Mouse (Mus musculus): ENCODE results near the gene Psg27. TPM values are rescaled to one million over a fixed set of nuclear protein-coding genes. Genes with fewer than 3 reads are reported as not detected.
"Not testable (repeated sequence)": the region's sequence is repeated elsewhere in the genome, so short reads cannot be mapped to it uniquely, and the experiment has no call there.

Gene Psg27
- polyA plus RNA-seq (2016; fragmentation: Nextera tagmentation; extraction: Ambion mirVana): not detected in 2 replicates

DNA sequence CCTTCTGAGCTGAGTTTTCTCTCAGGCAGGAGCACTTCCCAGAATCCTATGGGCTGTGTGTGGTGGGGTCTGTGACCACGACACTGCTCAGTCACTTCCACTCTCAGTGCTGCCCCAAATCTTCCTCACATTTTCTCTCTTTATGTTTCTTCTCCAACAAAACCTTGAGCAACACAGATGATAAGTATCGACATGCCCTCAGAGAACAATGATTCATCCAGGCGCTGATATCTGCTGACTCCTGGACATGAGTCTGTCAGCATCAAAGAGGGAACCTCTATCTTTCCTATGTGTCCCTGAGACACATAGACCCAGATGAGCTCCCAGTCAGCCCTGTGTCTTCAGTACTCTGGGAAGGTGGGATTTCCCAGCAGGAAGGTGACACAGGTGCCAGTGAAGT, at the start of gene Psg27:
Psg27 (minus strand) TSS at position 101 of the 400 bp plus-strand sequence.
- H3K4me1 ChIP-seq: no peaks in the 10 kb centered on the region
- no peak within 1 kb of the TSS for H3K27ac ChIP-seq
- ATAC-seq (ENCODE audit: insufficient number of reproducible peaks, insufficient read depth, low FRiP score, low TSS enrichment): no peak
- no peak within 1 kb of the TSS for H3K4me2 ChIP-seq (replicated peaks)
- no peaks in the 10 kb centered on the region for H3K36me3 ChIP-seq
- 83% methylated on average over 3 of the region's 3 CpGs for WGBS
- no peaks in the 10 kb centered on the region for H3K27me3 ChIP-seq
- no peak within 1 kb of the TSS for H3K9ac ChIP-seq
- H3K4me3 ChIP-seq: no peak within 1 kb of the TSS
- H3K9me3 ChIP-seq: no peaks in the 10 kb centered on the region

DNA sequence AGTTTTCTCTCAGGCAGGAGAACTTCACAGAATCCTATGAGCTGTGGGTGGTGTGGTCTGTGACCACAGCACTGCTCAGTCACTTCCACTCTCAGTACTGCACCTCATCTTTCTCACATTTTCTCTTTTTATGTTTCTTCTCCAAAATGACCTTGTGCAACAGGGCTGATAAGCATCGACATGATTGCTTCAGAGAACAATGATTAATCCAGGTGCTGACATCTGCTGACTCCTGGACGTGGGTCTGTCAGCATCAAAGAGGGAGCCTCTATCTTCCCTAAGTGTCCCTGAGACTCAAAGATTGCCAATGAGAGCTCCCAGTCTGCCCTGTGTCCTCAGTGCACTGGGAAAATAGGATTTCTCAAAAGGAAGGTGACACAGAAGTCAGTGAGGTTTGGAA, 49.3 kb upstream of the Psg27 start, which contains the start of gene Psg23:
Psg23 (minus strand) TSS at position 101 of the 400 bp plus-strand sequence.
- H3K4me3 ChIP-seq; H3K9ac ChIP-seq; H3K4me1 ChIP-seq; H3K27ac ChIP-seq; H3K36me3 ChIP-seq; ATAC-seq (ENCODE audit: insufficient number of reproducible peaks, insufficient read depth, low FRiP score, low TSS enrichment); H3K4me2 ChIP-seq (replicated peaks); H3K27me3 ChIP-seq; H3K9me3 ChIP-seq: not testable (repeated sequence)
- 72% methylated on average over 2 of the region's 2 CpGs for WGBS

DNA sequence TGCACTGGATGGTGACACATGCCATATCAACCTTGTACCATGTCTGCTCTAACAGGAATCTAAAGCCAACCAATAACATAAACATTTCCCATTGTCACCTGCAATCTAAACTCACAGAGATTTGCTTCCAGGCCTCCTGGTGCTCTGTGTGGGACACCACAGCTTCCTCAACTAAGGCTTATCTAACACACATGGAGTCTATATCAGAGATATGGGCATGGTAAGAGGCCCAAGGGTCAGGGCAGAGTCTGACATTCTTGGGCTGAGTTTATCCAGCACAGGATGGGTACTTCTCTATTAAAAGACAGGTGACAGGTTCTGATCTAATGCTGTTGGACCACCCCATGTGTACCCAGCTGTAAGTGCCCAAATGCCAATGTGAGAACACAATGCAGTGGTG, 7.3 kb downstream of the Psg27 start:
- no peak overlapping the region for H3K9ac ChIP-seq
- H3K36me3 ChIP-seq: no peaks in the 10 kb centered on the region
- no peak overlapping the region for H3K4me2 ChIP-seq (replicated peaks)
- H3K27me3 ChIP-seq: no peaks in the 10 kb centered on the region
- H3K9me3 ChIP-seq: 0 out of 2 replicates have a peak, but pooled peaks cover 4% of the 10 kb centered on the region
- H3K27ac ChIP-seq: no peak overlapping the region
- ATAC-seq (ENCODE audit: insufficient number of reproducible peaks, insufficient read depth, low FRiP score, low TSS enrichment): no peak
- no peaks in the 10 kb centered on the region for H3K4me1 ChIP-seq
- no peak overlapping the region for H3K4me3 ChIP-seq

DNA sequence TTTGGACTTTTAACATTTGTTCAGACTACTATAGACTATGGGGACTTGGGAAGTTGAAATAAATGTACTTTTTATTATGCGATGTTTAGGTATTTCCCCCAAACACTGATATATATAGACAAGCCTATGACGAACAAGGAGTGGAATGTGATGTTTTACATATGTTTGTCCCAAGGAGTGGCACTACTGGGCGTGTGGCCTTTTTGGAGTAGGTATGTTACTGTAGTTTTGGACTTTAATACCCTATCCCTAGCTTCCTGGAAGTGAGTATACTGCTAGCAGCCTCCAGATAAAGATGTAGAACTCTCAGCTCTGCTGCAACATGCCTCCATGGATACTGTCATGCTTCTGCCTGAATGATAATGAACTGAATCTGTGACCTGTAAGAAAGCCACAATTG, 11.4 kb downstream of the Psg27 start:
- H3K4me1 ChIP-seq; H3K4me3 ChIP-seq; H3K27me3 ChIP-seq; H3K27ac ChIP-seq; H3K9me3 ChIP-seq; H3K9ac ChIP-seq; ATAC-seq (ENCODE audit: insufficient number of reproducible peaks, insufficient read depth, low FRiP score, low TSS enrichment); H3K4me2 ChIP-seq (replicated peaks); H3K36me3 ChIP-seq: not testable (repeated sequence)
- 78% methylated on average over 3 of the region's 3 CpGs for WGBS

DNA sequence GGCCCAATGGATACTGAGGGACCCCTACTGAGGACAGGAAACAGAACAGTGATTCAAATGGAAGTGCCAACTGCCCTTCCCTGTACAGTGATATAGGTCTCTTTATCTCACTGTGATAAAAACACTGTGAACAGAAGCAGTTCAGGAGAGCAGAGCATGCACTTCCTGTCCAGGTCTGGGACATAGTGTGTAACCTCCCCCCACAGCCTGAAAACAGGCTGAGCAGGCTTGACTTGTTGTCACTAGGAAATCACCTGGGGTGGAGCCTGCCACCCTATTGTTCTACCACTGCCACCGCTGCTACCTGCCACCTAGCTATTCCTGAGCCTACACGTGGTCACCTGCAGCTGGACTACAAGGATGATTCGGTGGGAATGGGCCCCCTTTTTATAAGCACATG, 33.7 kb downstream of the Psg27 start:
- no peak for ATAC-seq (ENCODE audit: insufficient number of reproducible peaks, insufficient read depth, low FRiP score, low TSS enrichment)
- WGBS: 54% methylated on average over 3 of the region's 3 CpGs
- no peaks in the 10 kb centered on the region for H3K36me3 ChIP-seq
- H3K9me3 ChIP-seq: no peaks in the 10 kb centered on the region
- no peak overlapping the region for H3K9ac ChIP-seq
- no peak overlapping the region for H3K4me2 ChIP-seq (replicated peaks)
- no peak overlapping the region for H3K4me3 ChIP-seq
- no peaks in the 10 kb centered on the region for H3K4me1 ChIP-seq
- H3K27me3 ChIP-seq: no peaks in the 10 kb centered on the region
- H3K27ac ChIP-seq: no peak overlapping the region

DNA sequence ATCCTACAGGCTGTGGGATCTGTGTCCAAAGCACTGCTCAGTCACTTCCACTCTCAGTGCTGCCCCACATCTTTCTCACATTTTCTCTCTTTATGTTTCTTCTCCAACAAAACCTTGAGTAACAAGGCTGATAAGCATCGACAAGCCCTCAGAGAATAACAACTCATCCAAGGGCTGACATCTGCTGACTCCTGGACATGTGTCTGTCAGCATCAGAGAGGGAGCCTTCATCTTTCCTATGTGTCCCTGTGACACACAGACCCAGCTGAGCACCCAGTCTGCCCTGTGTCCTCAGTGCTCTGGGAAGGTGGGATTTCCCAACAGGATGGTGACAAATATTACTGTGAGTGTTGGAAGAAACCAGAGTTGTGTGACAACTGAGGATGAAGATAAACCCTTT, 34.9 kb downstream of the Psg27 start, which contains the start of gene Psg25:
Psg25 (minus strand) TSS at position 101 of the 400 bp plus-strand sequence.
- no peak within 1 kb of the TSS for H3K4me3 ChIP-seq
- H3K4me2 ChIP-seq (replicated peaks): no peak within 1 kb of the TSS
- no peaks in the 10 kb centered on the region for H3K36me3 ChIP-seq
- no peaks in the 10 kb centered on the region for H3K27me3 ChIP-seq
- WGBS: 87% methylated on average over 1 of the region's 1 CpGs
- H3K27ac ChIP-seq: no peak within 1 kb of the TSS
- no peaks in the 10 kb centered on the region for H3K4me1 ChIP-seq
- ATAC-seq (ENCODE audit: insufficient number of reproducible peaks, insufficient read depth, low FRiP score, low TSS enrichment): no peak
- H3K9me3 ChIP-seq: no peaks in the 10 kb centered on the region
- H3K9ac ChIP-seq: no peak within 1 kb of the TSS

DNA sequence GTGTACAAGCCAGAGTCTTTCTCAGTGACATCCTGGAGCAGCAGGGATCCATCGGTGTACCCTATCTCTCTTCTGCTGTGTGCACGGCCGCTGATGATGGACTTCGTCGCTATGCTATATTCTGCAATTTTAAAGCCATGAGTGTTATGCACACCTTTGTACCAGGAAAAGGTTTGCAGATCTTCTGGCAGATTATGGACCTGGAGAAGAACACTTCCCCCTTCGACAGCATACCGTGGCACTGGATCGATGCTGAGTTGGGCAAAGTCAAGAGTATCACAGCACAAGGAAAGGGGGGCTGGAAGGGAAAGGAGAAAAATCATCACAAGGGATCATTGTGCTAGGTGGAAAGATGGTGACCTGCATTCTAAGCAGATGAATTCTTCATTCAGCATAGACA, 42.4 kb downstream of the Psg27 start:
- no peaks in the 10 kb centered on the region for H3K9me3 ChIP-seq
- WGBS: 96% methylated on average over 8 of the region's 8 CpGs

DNA sequence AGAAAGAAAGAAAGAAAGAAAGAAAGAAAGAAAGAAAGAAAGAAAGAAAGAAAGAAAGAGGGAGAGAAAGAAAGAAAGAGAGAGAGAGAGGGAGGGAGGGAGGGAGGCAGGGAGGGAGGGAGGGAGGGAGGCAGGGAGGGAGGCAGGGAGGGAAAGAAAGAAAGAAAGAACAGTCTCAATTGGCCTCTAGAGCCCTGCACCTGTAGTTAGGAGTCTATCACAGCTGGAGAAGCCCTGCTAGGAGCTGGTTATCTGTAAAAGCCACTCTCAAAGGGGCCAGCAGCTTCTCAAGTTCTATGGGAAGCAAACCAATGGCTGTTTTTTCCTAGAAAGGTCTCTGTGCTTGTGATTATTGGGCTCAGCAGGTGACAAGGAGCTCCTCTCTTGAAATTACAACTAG, 54.3 kb downstream of the Psg27 start:
- not testable (repeated sequence) for ATAC-seq (ENCODE audit: insufficient number of reproducible peaks, insufficient read depth, low FRiP score, low TSS enrichment)

More for the DNA sequence above, 42.4 kb downstream of the Psg27 start:
- no peak overlapping the region for H3K4me3 ChIP-seq
- H3K36me3 ChIP-seq: no peaks in the 10 kb centered on the region
- no peak for ATAC-seq (ENCODE audit: insufficient number of reproducible peaks, insufficient read depth, low FRiP score, low TSS enrichment)
- H3K4me1 ChIP-seq: no peaks in the 10 kb centered on the region
- H3K27ac ChIP-seq: no peak overlapping the region
- H3K9ac ChIP-seq: no peak overlapping the region
- no peaks in the 10 kb centered on the region for H3K27me3 ChIP-seq
- no peak overlapping the region for H3K4me2 ChIP-seq (replicated peaks)

DNA sequence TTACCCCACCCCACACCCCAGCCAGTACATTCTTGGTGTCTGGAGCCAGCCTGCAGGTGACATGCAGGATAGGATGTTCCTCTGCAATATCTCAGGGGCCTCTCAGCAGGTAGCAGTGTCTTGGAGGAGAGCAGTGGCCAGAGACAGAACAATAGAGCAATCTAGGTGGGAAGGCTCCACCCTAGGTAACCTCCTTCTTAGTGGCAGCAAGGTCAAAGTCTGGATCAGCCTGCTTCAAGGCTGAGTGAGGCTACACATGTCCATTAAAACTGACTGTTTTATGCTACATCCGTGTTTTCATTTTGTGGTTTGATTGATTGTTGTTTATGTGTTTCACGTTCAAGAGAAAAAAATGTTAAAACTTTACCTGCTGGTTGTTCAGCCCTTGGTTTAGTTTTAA, 54.7 kb downstream of the Psg27 start:
- not testable (repeated sequence) for H3K4me1 ChIP-seq; ATAC-seq (ENCODE audit: insufficient number of reproducible peaks, insufficient read depth, low FRiP score, low TSS enrichment); H3K9ac ChIP-seq; H3K9me3 ChIP-seq; H3K4me2 ChIP-seq (replicated peaks); H3K4me3 ChIP-seq; H3K36me3 ChIP-seq; H3K27me3 ChIP-seq; H3K27ac ChIP-seq
- 50% methylated on average over 2 of the region's 2 CpGs for WGBS

More for the DNA sequence above, 54.3 kb downstream of the Psg27 start:
- H3K36me3 ChIP-seq; H3K4me1 ChIP-seq; H3K4me3 ChIP-seq; H3K4me2 ChIP-seq (replicated peaks); H3K9me3 ChIP-seq; H3K9ac ChIP-seq; H3K27ac ChIP-seq; H3K27me3 ChIP-seq: not testable (repeated sequence)

DNA sequence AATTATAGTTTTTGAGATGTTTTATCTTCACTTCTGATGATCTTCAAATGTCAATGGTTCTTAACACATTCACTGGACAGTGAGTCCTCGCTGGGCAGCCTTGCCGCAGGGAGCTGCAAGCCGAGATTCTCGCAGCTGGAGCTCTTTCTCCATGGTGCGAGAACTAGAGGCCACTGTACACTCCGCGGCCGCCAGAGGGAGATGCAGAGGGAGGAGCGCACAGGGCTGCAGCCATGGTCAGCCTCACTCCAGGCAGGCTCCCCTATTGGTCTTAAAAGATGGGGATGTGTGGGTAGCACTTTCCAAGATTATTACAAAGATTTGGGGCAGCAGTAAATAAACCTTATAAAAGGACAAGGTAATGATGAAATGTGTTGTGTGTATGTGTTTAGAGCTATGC, 55.6 kb downstream of the Psg27 start:
- no peak overlapping the region for H3K4me3 ChIP-seq
- no peaks in the 10 kb centered on the region for H3K36me3 ChIP-seq
- H3K27ac ChIP-seq: no peak overlapping the region
- no peak overlapping the region for H3K4me2 ChIP-seq (replicated peaks)
- no peak for ATAC-seq (ENCODE audit: insufficient number of reproducible peaks, insufficient read depth, low FRiP score, low TSS enrichment)
- no peaks in the 10 kb centered on the region for H3K27me3 ChIP-seq
- no peaks in the 10 kb centered on the region for H3K4me1 ChIP-seq
- H3K9ac ChIP-seq: no peak overlapping the region
- H3K9me3 ChIP-seq: no peaks in the 10 kb centered on the region
- 13% methylated on average over 9 of the region's 9 CpGs for WGBS

Other genes with a start within 250 kb of the Psg27 start
- gene Psg18, start 212.3 kb downstream of the Psg27 start, polyA plus RNA-seq (2016; fragmentation: Nextera tagmentation; extraction: Ambion mirVana): not detected in 2 replicates
- gene Psg28, start 135.3 kb downstream of the Psg27 start, polyA plus RNA-seq (2016; fragmentation: Nextera tagmentation; extraction: Ambion mirVana): not detected in 2 replicates
- gene Psg26, start 83.1 kb downstream of the Psg27 start, polyA plus RNA-seq (2016; fragmentation: Nextera tagmentation; extraction: Ambion mirVana): not detected in 2 replicates
- not detected in 2 replicates for gene Psg25, start 35.0 kb downstream of the Psg27 start, polyA plus RNA-seq (2016; fragmentation: Nextera tagmentation; extraction: Ambion mirVana)
- gene Psg23, start 49.2 kb upstream of the Psg27 start, polyA plus RNA-seq (2016; fragmentation: Nextera tagmentation; extraction: Ambion mirVana): not detected in 2 replicates
- not detected in 2 replicates for gene Psg21, start 89.4 kb upstream of the Psg27 start, polyA plus RNA-seq (2016; fragmentation: Nextera tagmentation; extraction: Ambion mirVana)
- gene Psg20, start 118.9 kb upstream of the Psg27 start, polyA plus RNA-seq (2016; fragmentation: Nextera tagmentation; extraction: Ambion mirVana): not detected in 2 replicates
- gene Psg22, start 150.8 kb upstream of the Psg27 start, polyA plus RNA-seq (2016; fragmentation: Nextera tagmentation; extraction: Ambion mirVana): not detected in 2 replicates
- not detected in 2 replicates for gene Psg19, start 231.2 kb upstream of the Psg27 start, polyA plus RNA-seq (2016; fragmentation: Nextera tagmentation; extraction: Ambion mirVana)